Mouse (Mus musculus): ENCODE data around the gene H2-DMb2.
A peak's percentile ranks its signal among the peaks of the same experiment; 100 is the strongest.

The H2-DMb2 gene

DNA sequence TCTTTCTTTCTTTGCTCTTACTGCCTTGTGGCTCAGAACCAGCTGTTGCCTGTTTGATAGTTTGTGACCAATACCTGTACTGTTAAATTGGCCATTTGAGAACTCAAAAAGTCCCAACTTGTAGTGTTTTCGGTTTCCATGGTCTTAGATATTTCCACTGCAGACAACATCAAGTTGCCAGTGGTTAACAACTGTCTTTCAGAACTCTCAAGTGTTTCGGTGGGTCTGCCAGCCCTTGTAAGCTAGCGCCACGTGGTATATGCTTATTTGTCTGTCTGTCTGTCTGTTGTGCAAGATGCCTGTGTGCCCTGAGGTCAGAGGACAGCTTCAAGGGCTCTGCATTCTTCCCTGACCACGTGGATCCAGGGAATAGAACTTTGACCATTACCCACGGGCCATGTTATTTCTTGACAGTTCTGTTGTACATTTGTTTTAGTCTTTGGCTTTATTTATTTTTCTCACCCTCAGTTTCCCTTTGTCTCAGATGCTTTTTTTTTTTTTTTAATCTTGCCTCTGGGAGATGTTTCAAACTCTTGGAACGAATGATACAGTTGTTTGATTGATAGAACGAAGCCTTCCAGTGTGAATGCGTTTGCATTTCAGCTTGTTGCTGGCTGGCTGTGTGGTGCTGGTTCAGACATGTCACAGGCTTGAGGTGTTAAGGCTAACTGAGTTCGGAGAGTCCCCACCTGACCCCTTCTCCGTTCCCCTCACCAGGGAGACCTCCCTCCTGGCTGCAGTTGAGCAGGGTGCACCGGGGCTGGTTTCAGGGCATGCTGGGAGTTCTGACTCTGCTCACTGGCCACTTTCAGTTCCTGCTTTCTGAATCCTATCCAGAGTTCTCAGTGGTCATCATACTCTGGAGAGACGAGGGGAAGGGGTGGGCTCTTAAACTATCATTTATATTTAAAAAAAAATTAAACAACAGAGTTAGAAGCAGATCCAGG lies 37.1 kb downstream of the H2-DMb2 start:
- DNase-seq (ENCODE audit: low spot score): no peak

DNA sequence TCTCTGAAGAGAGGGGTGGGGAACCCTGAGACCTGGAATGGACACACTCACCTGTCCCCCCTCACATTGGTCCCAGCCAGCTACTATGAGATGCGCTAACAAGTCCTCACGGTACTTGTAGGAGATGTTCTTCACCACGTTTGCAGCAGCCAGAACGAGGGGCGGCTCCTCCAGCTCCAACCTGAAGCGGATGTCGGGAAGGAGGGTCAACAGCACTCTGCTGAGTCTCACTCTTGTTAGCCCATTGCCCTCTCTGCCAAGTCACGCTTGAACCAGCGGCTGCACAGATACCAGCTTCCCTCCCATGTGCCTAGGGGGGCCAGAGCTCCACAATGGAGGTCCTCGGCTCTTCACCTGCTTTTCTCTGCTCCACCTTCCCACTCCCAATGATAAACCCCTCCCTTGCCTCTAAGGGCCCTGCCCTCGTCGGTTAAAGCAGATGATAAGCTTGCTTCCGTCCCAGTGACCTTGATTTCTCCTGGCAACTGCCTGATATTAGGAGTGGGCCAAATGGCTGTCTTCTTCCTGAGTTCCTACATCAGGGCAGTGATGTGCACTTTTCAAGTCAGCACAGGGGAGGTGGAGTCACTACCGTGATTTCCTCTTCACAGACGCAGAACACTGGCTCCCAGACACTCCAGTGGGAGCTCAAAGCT lies 40.6 kb downstream of the H2-DMb2 start:
- no peak for DNase-seq (ENCODE audit: low spot score)

DNA sequence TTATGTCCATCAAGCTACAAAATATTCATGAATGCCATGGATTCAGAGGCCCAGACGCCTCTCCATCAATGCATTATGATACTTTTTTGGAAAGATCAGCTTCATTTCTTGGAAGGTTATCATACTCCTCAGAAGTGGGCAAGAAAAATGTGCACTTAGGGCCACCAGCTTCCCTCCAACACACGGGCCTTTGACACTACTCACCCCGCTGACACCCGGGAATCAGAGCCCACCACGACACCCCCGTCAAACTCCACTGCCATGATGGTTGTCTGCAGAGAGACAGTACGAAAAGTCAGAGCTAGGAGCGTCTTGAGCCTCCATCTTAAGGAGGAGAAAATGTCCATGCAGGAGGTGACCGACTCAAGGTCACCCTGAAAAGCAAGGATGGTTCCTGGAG lies 42.4 kb downstream of the H2-DMb2 start:
- no peak for DNase-seq (ENCODE audit: low spot score)

DNA sequence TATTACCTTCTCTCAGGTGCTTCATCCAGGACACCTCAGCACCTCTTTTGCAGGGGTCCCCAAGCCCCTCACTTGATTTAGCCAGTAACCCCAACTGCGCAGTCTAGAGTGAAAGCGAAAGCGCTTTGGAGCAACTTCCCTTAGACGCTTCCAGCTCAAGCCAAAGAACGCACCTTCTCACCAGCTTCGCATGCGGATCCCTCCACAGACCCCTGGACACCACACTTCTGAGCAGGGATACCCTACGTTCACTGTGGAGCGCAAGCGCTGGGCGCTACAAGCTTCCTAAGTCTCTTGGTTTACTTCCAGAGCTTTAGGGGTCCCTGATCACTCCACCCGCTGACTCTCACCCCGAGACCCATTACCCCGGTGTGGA lies 43.8 kb downstream of the H2-DMb2 start:
- no peak for DNase-seq (ENCODE audit: low spot score)

- DNase-seq (ENCODE audit: low spot score): peak; percentile 99
Measured at GRCm38 (mm10) chr17:34187261-34187916, 44.3 kb downstream of the H2-DMb2 start, which contains the start of the genes Tap1 and Psmb9. Gene Tap1, plus strand, starts transcription at chr17:34187553. Gene Psmb9, minus strand, starts transcription at chr17:34187764.

DNA sequence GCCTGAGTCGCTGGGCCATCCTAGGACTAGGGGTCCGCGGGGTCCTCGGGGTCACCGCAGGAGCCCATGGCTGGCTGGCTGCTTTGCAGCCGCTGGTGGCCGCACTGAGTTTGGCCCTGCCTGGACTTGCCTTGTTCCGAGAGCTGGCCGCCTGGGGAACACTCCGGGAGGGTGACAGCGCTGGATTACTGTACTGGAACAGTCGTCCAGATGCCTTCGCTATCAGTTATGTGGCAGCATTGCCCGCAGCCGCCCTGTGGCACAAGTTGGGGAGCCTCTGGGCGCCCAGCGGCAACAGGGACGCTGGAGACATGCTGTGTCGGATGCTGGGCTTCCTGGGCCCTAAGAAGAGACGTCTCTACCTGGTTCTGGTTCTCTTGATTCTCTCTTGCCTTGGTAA lies 44.9 kb downstream of the H2-DMb2 start:
- peak; percentile 31 for DNase-seq (ENCODE audit: low spot score)

GRCm38 (mm10) chr17:34188986-34189385 lies 45.9 kb downstream of the H2-DMb2 start:
- DNase-seq (ENCODE audit: low spot score): no peak

DNA sequence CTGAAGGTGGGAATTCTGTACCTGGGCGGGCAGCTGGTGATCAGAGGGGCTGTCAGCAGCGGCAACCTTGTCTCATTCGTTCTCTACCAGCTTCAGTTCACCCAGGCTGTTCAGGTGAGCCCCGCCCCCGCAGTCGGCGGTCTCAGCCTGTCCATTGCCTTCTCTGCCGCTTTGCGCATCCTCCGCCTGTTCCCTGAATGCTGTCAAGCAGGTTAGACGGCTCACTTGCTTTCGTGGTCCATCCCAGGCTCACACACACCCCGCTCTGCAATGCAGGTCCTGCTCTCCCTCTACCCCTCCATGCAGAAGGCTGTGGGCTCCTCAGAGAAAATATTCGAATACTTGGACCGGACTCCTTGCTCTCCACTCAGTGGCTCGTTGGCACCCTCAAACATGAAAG lies 49.7 kb downstream of the H2-DMb2 start:
- peak; percentile 40 for DNase-seq (ENCODE audit: low spot score)

DNA sequence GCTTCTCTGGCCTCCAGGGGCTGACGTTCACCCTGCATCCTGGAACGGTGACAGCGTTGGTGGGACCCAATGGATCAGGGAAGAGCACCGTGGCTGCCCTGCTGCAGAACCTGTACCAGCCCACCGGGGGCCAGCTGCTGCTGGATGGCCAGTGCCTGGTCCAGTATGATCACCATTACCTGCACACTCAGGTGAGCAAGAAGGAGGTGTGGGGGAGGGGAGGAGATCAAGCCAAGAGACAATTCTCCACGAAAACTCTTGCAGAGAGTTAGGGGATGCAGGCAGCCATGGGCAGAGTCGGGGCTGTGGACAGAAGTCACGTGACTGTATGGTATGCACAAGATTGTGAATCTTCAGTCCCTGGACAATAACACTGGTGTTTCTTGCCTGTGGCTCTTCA lies 50.4 kb downstream of the H2-DMb2 start:
- no peak for DNase-seq (ENCODE audit: low spot score)

DNA sequence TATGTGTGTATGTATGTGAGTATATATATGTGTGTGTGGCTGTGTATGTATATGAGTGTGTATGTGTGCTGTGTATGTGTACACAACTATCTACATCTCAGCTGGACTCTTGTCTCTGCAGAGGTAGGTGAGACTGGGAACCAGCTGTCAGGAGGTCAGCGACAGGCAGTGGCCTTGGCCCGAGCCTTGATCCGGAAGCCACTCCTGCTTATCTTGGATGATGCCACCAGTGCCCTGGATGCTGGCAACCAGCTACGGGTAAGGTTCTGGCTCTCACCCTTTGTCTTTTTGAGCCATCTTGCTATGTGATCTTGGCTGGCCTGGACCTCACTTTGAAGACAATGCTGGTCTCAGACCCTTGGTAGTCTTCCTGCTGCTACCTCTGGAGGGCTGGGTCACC lies 51.6 kb downstream of the H2-DMb2 start:
- no peak for DNase-seq (ENCODE audit: low spot score)

DNA sequence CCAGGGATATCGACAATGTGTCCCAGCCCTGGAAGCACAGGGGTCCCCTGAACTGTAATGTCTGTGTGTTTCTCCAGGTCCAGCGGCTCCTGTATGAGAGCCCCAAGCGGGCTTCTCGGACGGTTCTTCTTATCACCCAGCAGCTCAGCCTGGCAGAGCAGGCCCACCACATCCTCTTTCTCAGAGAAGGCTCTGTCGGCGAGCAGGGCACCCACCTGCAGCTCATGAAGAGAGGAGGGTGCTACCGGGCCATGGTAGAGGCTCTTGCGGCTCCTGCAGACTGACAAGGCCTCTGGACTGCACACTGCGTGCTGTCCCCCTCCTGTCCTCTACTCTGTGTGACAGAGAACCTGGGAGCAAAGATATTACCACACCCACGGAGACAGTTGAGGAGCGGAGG lies 53.4 kb downstream of the H2-DMb2 start:
- no peak for DNase-seq (ENCODE audit: low spot score)

- DNase-seq (ENCODE audit: low spot score): peak; percentile 93
Measured at GRCm38 (mm10) chr17:34196941-34197894, 54.1 kb downstream of the H2-DMb2 start, which contains the start of gene Psmb8. Gene Psmb8, plus strand, starts transcription at chr17:34197721.

- DNase-seq (ENCODE audit: low spot score): peak; percentile 30
Measured at GRCm38 (mm10) chr17:34197904-34198520, 54.9 kb downstream of the H2-DMb2 start.

GRCm38 (mm10) chr17:34198521-34198912 lies 55.4 kb downstream of the H2-DMb2 start:
- no peak for DNase-seq (ENCODE audit: low spot score)

DNA sequence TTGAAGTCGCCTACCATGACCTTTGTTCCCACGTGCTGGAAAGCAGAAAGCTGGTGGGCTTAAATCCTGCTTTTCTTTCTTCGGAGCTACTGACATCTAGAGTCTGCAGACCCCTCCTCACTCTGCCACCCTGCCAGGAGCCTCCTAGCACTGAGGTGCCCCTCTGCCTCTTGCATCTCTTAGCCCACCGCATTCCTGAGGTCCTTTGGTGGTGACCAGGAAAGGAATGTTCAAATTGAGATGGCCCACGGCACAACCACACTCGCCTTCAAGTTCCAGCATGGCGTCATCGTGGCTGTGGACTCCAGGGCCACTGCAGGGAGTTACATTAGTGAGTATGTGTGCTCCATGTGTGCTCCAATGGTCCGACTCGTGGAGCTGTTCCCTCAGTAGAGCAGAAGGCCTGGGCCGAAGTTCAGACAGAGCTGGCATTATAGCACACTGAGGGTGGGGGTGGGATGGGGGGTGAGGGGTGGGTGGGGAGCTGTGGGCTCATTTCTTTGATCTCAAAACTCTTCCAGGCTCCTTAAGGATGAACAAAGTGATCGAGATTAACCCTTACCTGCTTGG lies 56.0 kb downstream of the H2-DMb2 start:
- DNase-seq (ENCODE audit: low spot score): no peak

DNA sequence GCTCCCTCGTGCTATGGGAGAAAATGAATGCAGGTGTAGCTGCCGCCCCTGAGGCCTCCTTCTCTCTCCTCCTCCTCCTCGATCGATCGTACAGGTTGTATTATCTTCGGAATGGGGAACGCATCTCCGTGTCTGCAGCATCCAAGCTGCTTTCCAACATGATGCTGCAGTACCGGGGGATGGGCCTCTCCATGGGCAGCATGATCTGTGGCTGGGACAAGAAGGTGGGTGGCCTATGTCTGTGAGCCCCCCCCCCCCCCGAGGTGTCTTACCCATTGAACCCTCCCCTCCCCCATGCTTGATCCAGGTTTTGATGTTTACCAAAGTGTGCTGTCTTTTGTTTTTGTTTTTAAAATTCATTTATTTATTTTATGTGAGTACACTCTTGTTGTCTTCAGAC lies 56.9 kb downstream of the H2-DMb2 start:
- no peak for DNase-seq (ENCODE audit: low spot score)

DNA sequence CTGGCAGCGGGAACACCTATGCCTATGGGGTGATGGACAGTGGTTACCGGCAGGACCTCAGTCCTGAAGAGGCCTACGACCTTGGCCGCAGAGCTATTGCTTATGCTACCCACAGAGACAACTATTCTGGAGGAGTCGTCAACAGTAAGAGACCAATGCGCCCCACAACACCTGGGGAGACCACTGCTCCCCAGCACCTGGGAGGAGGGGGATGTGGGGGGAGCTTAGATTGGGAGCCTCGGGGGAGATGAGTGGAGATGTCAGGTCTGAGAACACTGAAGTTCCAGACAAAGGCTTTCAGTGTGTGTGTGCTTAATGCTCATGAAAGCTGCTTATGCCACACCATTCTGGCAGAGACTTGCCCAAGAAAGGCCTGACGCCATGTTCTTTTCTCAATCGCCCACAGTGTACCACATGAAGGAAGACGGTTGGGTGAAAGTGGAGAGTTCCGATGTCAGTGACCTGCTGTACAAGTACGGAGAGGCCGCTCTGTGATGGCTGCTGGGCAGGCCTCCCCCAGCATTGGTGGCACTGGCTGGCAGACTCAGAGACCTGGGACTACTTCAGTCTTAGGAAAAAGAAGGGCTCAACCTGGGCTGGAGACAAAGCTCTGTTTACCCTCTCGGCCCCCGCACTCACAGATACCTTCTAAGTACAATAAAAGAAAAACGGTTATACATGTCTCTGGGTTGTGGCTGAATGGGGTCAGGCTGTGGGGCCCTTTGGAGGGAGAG lies 57.8 kb downstream of the H2-DMb2 start:
- no peak for DNase-seq (ENCODE audit: low spot score)

Measured in urinary bladder, postnatal 25 days (tissue).